Mouse (Mus musculus) T-cell, adult 66 days (primary cell): ENCODE results near the gene Cavin2. TPM values are rescaled to one million over a fixed set of nuclear protein-coding genes. Genes with fewer than 3 reads are reported as not detected.

Experiments
- total RNA-seq, 2 experiments: library from RNA; stranded (reverse); gene quantifications; 3 replicates in 1 of 2; 4 replicates in 1 of 2; pipeline ENCODE4 v1.2.4; 2023

The Cavin2 gene
- total RNA-seq = under 1 TPM; 0.17 to 0.24 TPM

DNA sequence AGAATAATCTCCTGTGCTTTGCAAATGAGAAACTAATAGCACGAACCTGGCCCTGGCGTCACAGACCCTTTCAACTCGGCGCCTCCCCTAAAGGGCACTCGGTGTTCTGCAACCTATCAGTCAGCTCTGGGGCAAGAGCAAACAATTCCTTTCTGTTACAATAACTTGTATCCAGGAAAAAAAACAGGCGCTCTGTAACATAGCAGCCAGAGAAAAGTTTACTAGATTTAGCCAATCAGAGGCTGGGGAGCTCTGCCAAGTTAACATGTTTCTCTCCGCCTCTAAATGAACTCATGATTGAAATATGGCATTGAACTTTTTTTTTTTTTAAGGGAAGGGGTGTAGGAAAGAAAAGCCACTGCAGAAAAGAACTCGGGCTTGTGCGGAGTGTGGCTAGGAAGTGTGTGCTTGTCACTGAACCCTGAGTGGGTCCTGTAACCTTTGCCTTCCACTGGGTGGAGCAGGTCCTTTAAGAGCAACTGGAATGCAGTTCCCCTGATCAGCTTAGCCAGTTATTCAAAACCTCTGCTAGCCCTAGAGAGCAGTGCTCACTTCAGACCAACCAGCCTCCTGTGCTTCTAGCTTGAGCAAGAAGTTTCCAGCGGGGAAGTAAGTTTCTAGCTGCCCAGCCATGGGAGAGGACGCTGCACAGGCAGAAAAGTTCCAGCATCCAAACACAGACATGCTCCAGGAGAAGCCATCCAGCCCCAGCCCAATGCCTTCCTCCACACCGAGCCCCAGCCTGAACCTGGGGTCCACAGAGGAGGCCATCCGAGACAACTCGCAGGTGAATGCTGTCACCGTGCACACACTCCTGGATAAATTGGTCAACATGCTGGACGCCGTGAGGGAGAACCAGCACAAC is at the start of gene Cavin2:
Gene Cavin2 (plus strand): TSS at position 372 of the 865 bp plus-strand sequence.

Other genes starting within 250 kb of the Cavin2 start
- 100 to 1,000 TPM in 1 of 2 experiments, 10 to 100 TPM in 1; 87.4 to 101 TPM for gene Nabp1, start 189.3 kb downstream of the Cavin2 start, total RNA-seq